Mouse (Mus musculus) midbrain, embryonic 16.5 days (tissue): Measurements from ENCODE around the gene Vrk3. TPM values are rescaled to one million over a fixed set of nuclear protein-coding genes. Genes with fewer than 3 reads are reported as not detected.

Source experiments
- ATAC-seq: fragments of 200-750 bp; cut with Nextera tagmentation; 2 replicates; pipeline ENCODE4 v1.8.0; 2017; ENCODE audit warnings: moderate TSS enrichment
- H3K27ac ChIP-seq: fragments of 300-500 bp; sonication (generic); 2 replicates; pipeline ENCODE4 v1.5.1; 2014; ENCODE audit warnings: mild to moderate bottlenecking, low read length, mixed read lengths
- H3K27me3 ChIP-seq: fragments of 300-500 bp; sonication (generic); 2 replicates; pipeline ENCODE4 v1.6.1; 2014; ENCODE audit warnings: low read depth, low read length, mixed read lengths; ENCODE audit not compliant: control insufficient read depth, insufficient read depth
- H3K36me3 ChIP-seq: fragments of 300-500 bp; sonication (generic); 2 replicates; pipeline ENCODE4 v1.6.1; 2014; ENCODE audit warnings: mild to moderate bottlenecking, low read length, moderate library complexity, mixed read lengths; ENCODE audit not compliant: control insufficient read depth, insufficient read depth
- H3K4me1 ChIP-seq: fragments of 300-500 bp; sonication (generic); 2 replicates; pipeline ENCODE4 v1.6.1; 2014; ENCODE audit warnings: mild to moderate bottlenecking, low read length, mixed read lengths; ENCODE audit not compliant: control insufficient read depth, insufficient read depth
- H3K4me2 ChIP-seq: fragments of 300-500 bp; sonication (generic); 2 replicates; pipeline ENCODE4 v1.6.1; 2014; ENCODE audit warnings: mild to moderate bottlenecking, low read length, mixed read lengths
- H3K4me3 ChIP-seq: fragments of 300-500 bp; sonication (generic); 2 replicates; pipeline ENCODE4 v1.5.1; 2014; ENCODE audit warnings: low read depth, mild to moderate bottlenecking, low read length, moderate library complexity, mixed read lengths
- H3K9ac ChIP-seq: fragments of 300-500 bp; sonication (generic); 2 replicates; pipeline ENCODE4 v1.6.1; 2014; ENCODE audit warnings: low read depth, low read length, mixed read lengths
- H3K9me3 ChIP-seq: fragments of 300-500 bp; sonication (generic); replicated peaks from 2 replicates; pipeline ENCODE4 v1.6.1; 2014; ENCODE audit warnings: mild to moderate bottlenecking, low read length, mixed read lengths; ENCODE audit not compliant: control insufficient read depth, poor library complexity, severe bottlenecking
- WGBS: fragments of 180-500 bp; shearing (Covaris S2); extraction: QIAGEN DNeasy Blood & Tissue Kit; methylation state at CpG from one replicate; pipeline ENCODE4 v1.1.7; 2014; 5-methylcytosine and 5-hydroxymethylcytosine counted together
- polyA plus RNA-seq: library from polyadenylated mRNA; unstranded; fragments of >200 nt; fragmentation: Nextera tagmentation; extraction: Ambion mirVana; gene quantifications from 2 replicates; pipeline ENCODE4 v1.2.1, GENCODE M21; 2015

Vrk3 gene
- polyA plus RNA-seq, 1 experiment from 2014 or later, result 27.3 TPM

GRCm38 (mm10) chr7:44780101-44780500 is 31.9 kb downstream of the Vrk3 start:
- H3K9ac ChIP-seq, result no peak overlapping the region
- H3K27me3 ChIP-seq, result no peaks in the 10 kb centered on the region
- peaks cover 8% of the 10 kb centered on the region for H3K36me3 ChIP-seq
- no peak overlapping the region for H3K27ac ChIP-seq
- no peak overlapping the region for H3K4me3 ChIP-seq
- no peak overlapping the region for H3K4me2 ChIP-seq
- no peaks in the 10 kb centered on the region for H3K9me3 ChIP-seq
- ATAC-seq, result no peak
- 85% methylated on average over 8 of the region's 8 CpGs for WGBS
- H3K4me1 ChIP-seq, result no peaks in the 10 kb centered on the region

GRCm38 (mm10) chr7:44789531-44789930 is 41.3 kb downstream of the Vrk3 start:
- ATAC-seq, result no peak
- H3K9ac ChIP-seq, result no peak overlapping the region
- no peaks in the 10 kb centered on the region for H3K36me3 ChIP-seq
- H3K27ac ChIP-seq, result no peak overlapping the region
- H3K9me3 ChIP-seq, result no peaks in the 10 kb centered on the region
- no peaks in the 10 kb centered on the region for H3K27me3 ChIP-seq
- no peak overlapping the region for H3K4me3 ChIP-seq
- 75% methylated on average over 3 of the region's 3 CpGs for WGBS
- no peak overlapping the region for H3K4me2 ChIP-seq
- H3K4me1 ChIP-seq, result no peaks in the 10 kb centered on the region

GRCm38 (mm10) chr7:44790066-44790465 is 41.9 kb downstream of the Vrk3 start:
- Histone ChIP-seq H3K9ac (no peak overlapping the region), H3K9me3 (no peaks in the 10 kb centered on the region), H3K4me1 (no peaks in the 10 kb centered on the region), H3K27ac (no peak overlapping the region), H3K4me2 (no peak overlapping the region), H3K36me3 (no peaks in the 10 kb centered on the region), H3K27me3 (no peaks in the 10 kb centered on the region), H3K4me3 (no peak overlapping the region)
- 62% methylated on average over 4 of the region's 4 CpGs for WGBS
- ATAC-seq, result no peak

GRCm38 (mm10) chr7:44792781-44793180 is 44.6 kb downstream of the Vrk3 start:
- no peaks in the 10 kb centered on the region for H3K27me3 ChIP-seq
- no peak overlapping the region for H3K27ac ChIP-seq
- H3K36me3 ChIP-seq, result no peaks in the 10 kb centered on the region
- H3K4me3 ChIP-seq, result no peak overlapping the region
- no peaks in the 10 kb centered on the region for H3K9me3 ChIP-seq
- H3K9ac ChIP-seq, result no peak overlapping the region
- H3K4me2 ChIP-seq, result no peak overlapping the region
- no peak for ATAC-seq
- no peaks in the 10 kb centered on the region for H3K4me1 ChIP-seq
- WGBS, result 89% methylated on average over 6 of the region's 6 CpGs

- no peak overlapping the region for H3K27ac ChIP-seq
- no peak for ATAC-seq
- H3K4me3 ChIP-seq, result no peak overlapping the region
- H3K9ac ChIP-seq, result no peak overlapping the region
- H3K4me2 ChIP-seq, result no peak overlapping the region
- no peaks in the 10 kb centered on the region for H3K36me3 ChIP-seq
- no peaks in the 10 kb centered on the region for H3K9me3 ChIP-seq
- no peaks in the 10 kb centered on the region for H3K27me3 ChIP-seq
- H3K4me1 ChIP-seq, result no peaks in the 10 kb centered on the region
- WGBS, result 92% methylated on average over 2 of the region's 2 CpGs
These were observed 60.7 kb downstream of the Vrk3 start for GRCm38 (mm10) chr7:44808927-44809326.

- Histone ChIP-seq H3K4me3 (no peak overlapping the region), H3K9ac (no peak overlapping the region), H3K27ac (no peak overlapping the region), H3K27me3 (no peaks in the 10 kb centered on the region), H3K4me2 (no peak overlapping the region), H3K36me3 (no peaks in the 10 kb centered on the region), H3K4me1 (no peaks in the 10 kb centered on the region), H3K9me3 (no peaks in the 10 kb centered on the region)
- no peak for ATAC-seq
- whole genome bisulfite sequencing, result 91% methylated on average over 3 of the region's 3 CpGs
These were observed 61.3 kb downstream of the Vrk3 start for GRCm38 (mm10) chr7:44809466-44809865.

- H3K27me3 ChIP-seq, result no peaks in the 10 kb centered on the region
- H3K9me3 ChIP-seq, result no peaks in the 10 kb centered on the region
- no peak for ATAC-seq
- peaks cover 6% of the 10 kb centered on the region for H3K4me1 ChIP-seq
- no peak overlapping the region for H3K4me3 ChIP-seq
- H3K9ac ChIP-seq, result no peak overlapping the region
- H3K36me3 ChIP-seq, result no peaks in the 10 kb centered on the region
- H3K4me2 ChIP-seq, result no peak overlapping the region
- 81% methylated on average over 4 of the region's 4 CpGs for WGBS
- H3K27ac ChIP-seq, result no peak overlapping the region
These were observed 62.2 kb downstream of the Vrk3 start for GRCm38 (mm10) chr7:44810365-44810764.

- 89% methylated on average over 7 of the region's 7 CpGs for WGBS
- ATAC-seq, result no peak
- Histone ChIP-seq H3K27ac (no peak overlapping the region), H3K9me3 (no peaks in the 10 kb centered on the region), H3K4me1 (peaks cover 7% of the 10 kb centered on the region), H3K9ac (no peak overlapping the region), H3K27me3 (no peaks in the 10 kb centered on the region), H3K4me3 (no peak overlapping the region), H3K36me3 (no peaks in the 10 kb centered on the region), H3K4me2 (no peak overlapping the region)
These were observed 62.8 kb downstream of the Vrk3 start for GRCm38 (mm10) chr7:44810819-44811557.

GRCm38 (mm10) chr7:44812651-44813325 is 64.6 kb downstream of the Vrk3 start:
- no peak overlapping the region for H3K27ac ChIP-seq
- H3K4me1 ChIP-seq, result peaks cover 15% of the 10 kb centered on the region
- WGBS, result 96% methylated on average over 18 of the region's 20 CpGs
- H3K36me3 ChIP-seq, result no peaks in the 10 kb centered on the region
- H3K27me3 ChIP-seq, result no peaks in the 10 kb centered on the region
- H3K4me2 ChIP-seq, result no peak overlapping the region
- no peaks in the 10 kb centered on the region for H3K9me3 ChIP-seq
- no peak overlapping the region for H3K9ac ChIP-seq
- no peak for ATAC-seq
- no peak overlapping the region for H3K4me3 ChIP-seq
